8 mouse cellular contexts compared by ENCODE assay signal in the genomic region with DNA sequence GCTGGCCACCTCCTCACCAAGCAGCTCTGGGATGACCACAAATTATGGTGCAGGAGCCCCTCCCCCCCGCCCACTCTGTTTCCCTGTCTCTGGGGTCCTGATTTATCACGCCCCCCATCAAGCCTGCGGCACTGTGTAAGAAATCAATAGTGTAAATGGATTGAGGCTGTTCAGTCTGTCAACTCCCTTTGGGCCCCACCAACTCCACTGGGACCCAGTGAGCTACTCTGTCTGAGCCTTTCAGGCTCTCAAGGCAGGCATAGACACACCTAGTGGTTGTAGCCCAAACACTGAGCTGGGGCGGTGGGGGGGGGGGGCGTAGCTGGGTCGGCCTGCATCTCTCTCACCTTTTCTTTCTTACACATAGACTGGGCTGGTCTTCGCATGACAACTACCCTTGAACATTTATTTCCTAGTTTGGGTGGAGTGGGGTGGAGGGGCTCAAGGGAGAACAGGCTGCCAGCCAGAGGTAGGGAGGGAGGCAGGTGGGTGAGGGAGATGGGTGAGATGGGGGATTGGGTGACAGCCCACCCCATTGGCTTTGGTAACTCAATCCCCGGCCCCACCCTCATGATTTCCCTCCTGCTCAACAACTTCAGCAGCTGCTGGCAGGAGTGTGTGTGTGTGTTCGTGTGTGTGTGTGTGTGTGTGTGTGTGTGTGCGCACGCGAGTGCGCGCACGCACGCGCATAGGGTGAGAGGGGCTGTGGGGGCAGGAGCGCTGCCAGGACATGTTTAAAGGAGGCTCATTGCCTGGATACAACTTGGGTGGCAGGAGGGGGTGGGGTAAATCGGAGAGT. TPM values are rescaled to one million over a fixed set of nuclear protein-coding genes. Genes with fewer than 3 reads are reported as not detected.
DNase-seq lines count a peak whose midpoint lies in the region; ATAC-seq and TF ChIP-seq lines count a peak whose summit lies in the region.

No protein-coding gene starts in this region.

- H3K27ac ChIP-seq in forebrain, embryonic 10.5 days: peak overlapping the region; percentile 73
- no peak overlapping the region for H3K27ac ChIP-seq in forebrain, postnatal 0 days (ENCODE audit: low read depth, low read length)
- no peak overlapping the region; the same call in 1 of the 2 replicates for H3K27ac ChIP-seq in intestine, embryonic 16.5 days (ENCODE audit: low read length)
- H3K27ac ChIP-seq in stomach, embryonic 14.5 days (ENCODE audit: low read length): peak overlapping the region; percentile 87

- no peak for ATAC-seq in forebrain, postnatal 0 days
- ATAC-seq in intestine, embryonic 16.5 days: no peak
- ATAC-seq in stomach, embryonic 14.5 days (ENCODE audit: insufficient number of reproducible peaks, insufficient read depth, low FRiP score, low read depth): no peak
- ATAC-seq in megakaryocyte progenitor cell, adult 5-6 weeks (replicated peaks; ENCODE audit: poor library complexity): no peak

- H3K27me3 ChIP-seq in forebrain, embryonic 10.5 days (ENCODE audit: poor library complexity, severe bottlenecking): peaks cover 77% of the 10 kb centered on the region
- no peaks in the 10 kb centered on the region; the same call in 1 of the 2 replicates for H3K27me3 ChIP-seq in forebrain, postnatal 0 days (ENCODE audit: insufficient read depth, low read length)
- no peaks in the 10 kb centered on the region for H3K27me3 ChIP-seq in intestine, embryonic 16.5 days (replicated peaks; ENCODE audit: control insufficient read depth, insufficient read depth, low read length)
- no peaks in the 10 kb centered on the region for H3K27me3 ChIP-seq in stomach, embryonic 14.5 days (ENCODE audit: control insufficient read depth, insufficient read depth, low read length)

- DNase-seq in forebrain, embryonic 10.5 days (ENCODE audit: extremely low spot score, low spot score): no peak
- no peak for DNase-seq in forebrain, postnatal 0 days
- peak; percentile 36 for DNase-seq in thymus, postnatal 14 days
- DNase-seq in thymus, adult 18-20 months: no peak
- DNase-seq in layer of hippocampus, postnatal 36 days: no peak

- no peak overlapping the region for H3K9ac ChIP-seq in forebrain, postnatal 0 days
- H3K9ac ChIP-seq in intestine, embryonic 16.5 days (ENCODE audit: low read depth, low read length): peak overlapping the region; percentile 33; the same call in 1 of the 2 replicates
- no peak overlapping the region for H3K9ac ChIP-seq in stomach, embryonic 14.5 days (replicated peaks; ENCODE audit: low read depth, low read length)

- H3K4me1 ChIP-seq in forebrain, embryonic 10.5 days: peaks cover 88% of the 10 kb centered on the region
- H3K4me1 ChIP-seq in forebrain, postnatal 0 days (ENCODE audit: insufficient read depth): peaks cover 24% of the 10 kb centered on the region
- H3K4me1 ChIP-seq in intestine, embryonic 16.5 days (ENCODE audit: control insufficient read depth, insufficient read depth, low read length): peaks cover 82% of the 10 kb centered on the region
- H3K4me1 ChIP-seq in stomach, embryonic 14.5 days (ENCODE audit: control insufficient read depth, insufficient read depth, low read length): peaks cover 77% of the 10 kb centered on the region

- WGBS in forebrain, embryonic 10.5 days: 46% methylated on average over 19 of the region's 19 CpGs
- 37% methylated on average over 19 of the region's 19 CpGs for WGBS in forebrain, postnatal 0 days
- WGBS in intestine, embryonic 16.5 days: 20% methylated on average over 19 of the region's 19 CpGs
- WGBS in stomach, embryonic 14.5 days: 9% methylated on average over 19 of the region's 19 CpGs

- no peak for TF ChIP-seq CTCF in forebrain, postnatal 0 days (IDR thresholded peaks at IDR 0.05; ENCODE audit: low read depth)

- H3K36me3 ChIP-seq in forebrain, embryonic 10.5 days (replicated peaks): peaks cover 5% of the 10 kb centered on the region
- H3K36me3 ChIP-seq in forebrain, postnatal 0 days (ENCODE audit: insufficient read depth): no peaks in the 10 kb centered on the region
- H3K36me3 ChIP-seq in intestine, embryonic 16.5 days (ENCODE audit: control insufficient read depth, insufficient read depth, low read length): no peaks in the 10 kb centered on the region
- H3K36me3 ChIP-seq in stomach, embryonic 14.5 days (ENCODE audit: control insufficient read depth, insufficient read depth, low read length): no peaks in the 10 kb centered on the region

- H3K4me3 ChIP-seq in forebrain, embryonic 10.5 days: peak overlapping the region; percentile 13
- no peak overlapping the region for H3K4me3 ChIP-seq in forebrain, postnatal 0 days (ENCODE audit: low read depth, low read length)
- no peak overlapping the region for H3K4me3 ChIP-seq in intestine, embryonic 16.5 days (ENCODE audit: low read length)
- no peak overlapping the region for H3K4me3 ChIP-seq in stomach, embryonic 14.5 days (ENCODE audit: low read depth, low read length)

- H3K9me3 ChIP-seq in forebrain, embryonic 10.5 days: no peaks in the 10 kb centered on the region
- H3K9me3 ChIP-seq in forebrain, postnatal 0 days (ENCODE audit: low read length): no peaks in the 10 kb centered on the region
- no peaks in the 10 kb centered on the region for H3K9me3 ChIP-seq in intestine, embryonic 16.5 days (ENCODE audit: control insufficient read depth, low read length)
- H3K9me3 ChIP-seq in stomach, embryonic 14.5 days (ENCODE audit: control insufficient read depth, low read depth, low read length): no peaks in the 10 kb centered on the region

- H3K4me2 ChIP-seq in forebrain, postnatal 0 days (ENCODE audit: low read depth): no peak overlapping the region
- H3K4me2 ChIP-seq in intestine, embryonic 16.5 days (ENCODE audit: low read depth, low read length): 0 out of 2 replicates have a peak overlapping the region, but pooled peaks have one; percentile 25
- H3K4me2 ChIP-seq in stomach, embryonic 14.5 days (replicated peaks; ENCODE audit: low read depth, low read length): peak overlapping the region; percentile 32

RNA-seq across cellular contexts. Expression of a gene that starts 4.9 kb away (rescaled TPM):
- 16.9 and 19.3 TPM in 2 replicates for polyA plus RNA-seq in forebrain, embryonic 10.5 days (2016; fragmentation: Nextera tagmentation; extraction: Ambion mirVana)
- 11.6 and 15.2 TPM in 2 replicates for total RNA-seq in forebrain, postnatal 0 days (2014; rRNA removed)
- polyA plus RNA-seq in forebrain, postnatal 0 days (2015; fragmentation: Nextera tagmentation; extraction: Ambion mirVana): 9.5 and 10.7 TPM in 2 replicates
- polyA plus RNA-seq in intestine, embryonic 16.5 days (2015; fragmentation: Nextera tagmentation; extraction: Ambion mirVana): 28.2 and 31.2 TPM in 2 replicates
- 54.0 and 56.8 TPM in 2 replicates for polyA plus RNA-seq in stomach, embryonic 14.5 days (2014; fragmentation: Nextera tagmentation; extraction: Ambion mirVana)
- total RNA-seq in layer of hippocampus, postnatal 36 days (2021): 10 to 100 TPM; 18.5 to 18.7 TPM
- total RNA-seq in megakaryocyte progenitor cell, adult 5-6 weeks (2015): 4.4 and 5.9 TPM in 2 replicates
- 1.6 and 2.2 TPM in 2 replicates for total RNA-seq in megakaryocyte progenitor cell, adult 5-6 weeks (2017)

RNA-seq across cellular contexts. Expression of a gene that starts 24.9 kb away (rescaled TPM):
- polyA plus RNA-seq in forebrain, embryonic 10.5 days (2016; fragmentation: Nextera tagmentation; extraction: Ambion mirVana): 68.7 and 75.8 TPM in 2 replicates
- total RNA-seq in forebrain, postnatal 0 days (2014; rRNA removed): 2.2 and 2.3 TPM in 2 replicates
- polyA plus RNA-seq in forebrain, postnatal 0 days (2015; fragmentation: Nextera tagmentation; extraction: Ambion mirVana): 1.3 and 1.7 TPM in 2 replicates
- 18.9 and 23.0 TPM in 2 replicates for polyA plus RNA-seq in intestine, embryonic 16.5 days (2015; fragmentation: Nextera tagmentation; extraction: Ambion mirVana)
- polyA plus RNA-seq in stomach, embryonic 14.5 days (2014; fragmentation: Nextera tagmentation; extraction: Ambion mirVana): 31.4 and 32.6 TPM in 2 replicates
- under 1 TPM; 0.50 to 0.88 TPM for total RNA-seq in layer of hippocampus, postnatal 36 days (2021)
- total RNA-seq in megakaryocyte progenitor cell, adult 5-6 weeks (2015): 42.6 and 56.1 TPM in 2 replicates
- 40.7 and 44.1 TPM in 2 replicates for total RNA-seq in megakaryocyte progenitor cell, adult 5-6 weeks (2017)

RNA-seq across cellular contexts. Expression of a gene that starts 50.3 kb away (rescaled TPM):
- 0.20 and 0.24 TPM in 2 replicates for polyA plus RNA-seq in forebrain, embryonic 10.5 days (2016; fragmentation: Nextera tagmentation; extraction: Ambion mirVana)
- 1.2 and 1.4 TPM in 2 replicates for total RNA-seq in forebrain, postnatal 0 days (2014; rRNA removed)
- polyA plus RNA-seq in forebrain, postnatal 0 days (2015; fragmentation: Nextera tagmentation; extraction: Ambion mirVana): 2.0 and 2.7 TPM in 2 replicates
- 0.17 TPM in 1 of 2 replicates, not detected in the other for polyA plus RNA-seq in intestine, embryonic 16.5 days (2015; fragmentation: Nextera tagmentation; extraction: Ambion mirVana)
- polyA plus RNA-seq in stomach, embryonic 14.5 days (2014; fragmentation: Nextera tagmentation; extraction: Ambion mirVana): not detected in 2 replicates
- total RNA-seq in layer of hippocampus, postnatal 36 days (2021): 1 to 10 TPM in 1 of 2 experiments, under 1 TPM in 1; 0.96 to 1.1 TPM
- total RNA-seq in megakaryocyte progenitor cell, adult 5-6 weeks (2015): not detected in 2 replicates
- total RNA-seq in megakaryocyte progenitor cell, adult 5-6 weeks (2017): not detected in 2 replicates

Comparison
In these comparisons a context has a peak if more than half of its experiments do, and no peak if none do; other contexts are left out.
1. H3K27ac ChIP-seq: peak in forebrain, embryonic 10.5 days (single experiment) and stomach, embryonic 14.5 days (single experiment); none in forebrain, postnatal 0 days (single experiment) and intestine, embryonic 16.5 days (single experiment).